8 mouse cellular contexts compared by ENCODE assay signal in the genomic region with DNA sequence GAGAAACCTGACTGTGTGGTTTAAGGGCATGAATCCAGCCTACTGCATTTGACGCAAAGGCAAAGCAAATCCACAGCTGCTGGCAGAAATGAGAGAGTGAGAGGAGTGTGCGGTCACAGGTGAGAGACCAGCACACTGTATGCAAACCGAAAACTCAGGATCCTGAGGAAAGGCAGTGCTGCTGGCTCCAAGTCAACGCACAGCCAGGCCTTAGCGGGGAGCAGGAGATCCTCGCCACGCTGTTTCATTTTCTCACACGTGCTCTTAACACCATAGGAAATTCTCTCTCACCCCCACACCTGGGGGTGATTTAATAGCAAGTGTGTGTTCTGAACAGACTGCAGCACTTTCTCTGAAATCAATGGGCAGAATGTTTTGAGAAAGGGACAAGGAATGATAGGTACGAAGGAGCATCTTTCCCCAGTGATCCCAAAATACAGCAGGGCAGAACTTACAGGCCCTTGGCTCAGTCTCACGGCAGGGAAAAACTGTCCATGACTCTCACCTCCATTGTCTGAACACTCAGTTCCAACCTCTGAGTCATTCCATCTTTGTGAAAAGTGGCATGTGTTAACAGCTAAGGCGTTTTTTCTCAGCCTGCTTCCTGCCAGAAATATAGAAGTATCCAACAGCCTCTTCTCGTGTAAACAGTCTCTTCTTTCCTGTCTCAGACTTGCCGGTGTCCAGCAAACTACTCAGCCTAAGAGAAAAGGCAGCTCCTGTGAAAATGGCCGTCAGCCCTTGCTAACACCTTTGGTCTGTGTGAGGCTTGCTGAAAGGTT.
DNase-seq lines count a peak whose midpoint lies in the region; ATAC-seq and TF ChIP-seq lines count a peak whose summit lies in the region.

No protein-coding gene starts in this region.

- no peak overlapping the region for H3K4me3 ChIP-seq in gastrocnemius, adult 2 months
- H3K4me3 ChIP-seq in neural tube, embryonic 12.5 days = no peak overlapping the region
- H3K4me3 ChIP-seq in heart, embryonic 15.5 days = no peak overlapping the region
- H3K4me3 ChIP-seq in stomach, postnatal 0 days (ENCODE audit: low read depth, low read length) = no peak overlapping the region

- H3K4me2 ChIP-seq in neural tube, embryonic 12.5 days (replicated peaks) = no peak overlapping the region
- peak overlapping the region; percentile 1; the same call in 1 of the 2 replicates for H3K4me2 ChIP-seq in heart, embryonic 15.5 days
- H3K4me2 ChIP-seq in stomach, postnatal 0 days (replicated peaks; ENCODE audit: low read depth) = no peak overlapping the region

- peak; percentile 31 for DNase-seq in gastrocnemius, adult 2 months
- DNase-seq in gastrocnemius, postnatal 14 days = no peak
- no peak for DNase-seq in neural tube, embryonic 10.5 days (ENCODE audit: extremely low spot score, low spot score)
- no peak for DNase-seq in stomach, postnatal 0 days (ENCODE audit: low spot score)
- DNase-seq in thymus, adult 18-20 months = no peak
- DNase-seq in retina, postnatal 1 day = no peak

- H3K9me3 ChIP-seq in neural tube, embryonic 12.5 days = no peaks in the 10 kb centered on the region
- no peaks in the 10 kb centered on the region for H3K9me3 ChIP-seq in heart, embryonic 15.5 days (replicated peaks)
- H3K9me3 ChIP-seq in stomach, postnatal 0 days (ENCODE audit: control insufficient read depth, low read length) = no peaks in the 10 kb centered on the region

- 0 out of 2 replicates have a peak overlapping the region, but pooled peaks have one; percentile 3 for H3K9ac ChIP-seq in neural tube, embryonic 12.5 days
- H3K9ac ChIP-seq in heart, embryonic 15.5 days = no peak overlapping the region
- no peak overlapping the region for H3K9ac ChIP-seq in stomach, postnatal 0 days (ENCODE audit: low read length)

- H3K27ac ChIP-seq in gastrocnemius, adult 2 months = peak overlapping the region; percentile 70
- H3K27ac ChIP-seq in neural tube, embryonic 12.5 days = no peak overlapping the region
- peak overlapping the region; percentile 60 for H3K27ac ChIP-seq in heart, embryonic 15.5 days
- H3K27ac ChIP-seq in stomach, postnatal 0 days (replicated peaks) = peak overlapping the region; percentile 89

- H3K27me3 ChIP-seq in neural tube, embryonic 12.5 days (replicated peaks) = no peaks in the 10 kb centered on the region
- no peaks in the 10 kb centered on the region for H3K27me3 ChIP-seq in heart, embryonic 15.5 days
- no peaks in the 10 kb centered on the region for H3K27me3 ChIP-seq in stomach, postnatal 0 days (ENCODE audit: control insufficient read depth, insufficient read depth, low read length)

- intact Hi-C loops in gastrocnemius, adult 2 months (cut with DNase I) = no loop called here
- intact Hi-C loops in gastrocnemius, postnatal 14 days (cut with DNase I; ENCODE audit: low total_unique reads) = no loop called here

- WGBS in neural tube, embryonic 12.5 days = 81% methylated on average over 14 of the region's 14 CpGs
- WGBS in heart, embryonic 15.5 days = 33% methylated on average over 14 of the region's 14 CpGs
- WGBS in stomach, postnatal 0 days = 34% methylated on average over 14 of the region's 14 CpGs

- no peaks in the 10 kb centered on the region for H3K36me3 ChIP-seq in neural tube, embryonic 12.5 days
- H3K36me3 ChIP-seq in heart, embryonic 15.5 days = no peaks in the 10 kb centered on the region
- H3K36me3 ChIP-seq in stomach, postnatal 0 days (ENCODE audit: control insufficient read depth, insufficient read depth, low read length) = no peaks in the 10 kb centered on the region

- ATAC-seq in neural tube, embryonic 12.5 days (ENCODE audit: low FRiP score, low read depth) = no peak
- ATAC-seq in heart, embryonic 15.5 days (replicated peaks; ENCODE audit: insufficient number of reproducible peaks, insufficient read depth, low FRiP score, low read depth) = no peak
- peak; percentile 50; the same call in 1 of the 2 replicates for ATAC-seq in stomach, postnatal 0 days (ENCODE audit: low FRiP score, low TSS enrichment)

- no peak for TF ChIP-seq EP300 in stomach, postnatal 0 days (optimal IDR thresholded peaks at IDR 0.05)

- no peaks in the 10 kb centered on the region for H3K4me1 ChIP-seq in neural tube, embryonic 12.5 days
- peaks cover 42% of the 10 kb centered on the region for H3K4me1 ChIP-seq in heart, embryonic 15.5 days (replicated peaks)
- H3K4me1 ChIP-seq in stomach, postnatal 0 days (replicated peaks; ENCODE audit: control insufficient read depth, insufficient read depth) = peaks cover 11% of the 10 kb centered on the region

- TF ChIP-seq CTCF in gastrocnemius, adult 2 months (IDR thresholded peaks at IDR 0.05) = no peak
- no peak for TF ChIP-seq CTCF in stomach, postnatal 0 days (IDR thresholded peaks at IDR 0.05; ENCODE audit: low read depth)
